Mouse (Mus musculus) right cerebral cortex, postnatal 14 days (tissue): ENCODE results near the gene Dnajc6.

Source experiments
- DNase-seq: peaks from one replicate; pipeline ENCODE4 v3.0.0; 2022

Gene Dnajc6

DNA sequence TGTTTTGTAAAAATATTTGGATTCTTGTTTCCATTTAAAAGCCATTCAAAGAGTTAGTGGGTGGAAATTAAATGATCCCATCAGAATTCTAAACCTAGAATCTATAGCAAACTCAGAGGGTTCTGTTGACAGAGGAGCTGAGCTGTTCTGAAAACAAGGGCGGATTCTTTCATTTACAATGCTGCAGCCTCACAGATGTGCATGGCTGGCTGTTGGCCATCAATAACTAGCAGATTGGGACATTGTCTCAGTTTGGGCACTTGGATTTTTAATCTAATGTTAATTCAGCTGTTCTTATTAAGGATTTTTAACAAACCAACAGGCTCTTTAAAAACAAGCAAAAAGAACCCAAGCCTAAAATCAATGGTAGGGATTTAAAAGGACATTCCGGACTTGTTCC is 75.7 kb downstream of the Dnajc6 start:
- DNase-seq = no peak

DNA sequence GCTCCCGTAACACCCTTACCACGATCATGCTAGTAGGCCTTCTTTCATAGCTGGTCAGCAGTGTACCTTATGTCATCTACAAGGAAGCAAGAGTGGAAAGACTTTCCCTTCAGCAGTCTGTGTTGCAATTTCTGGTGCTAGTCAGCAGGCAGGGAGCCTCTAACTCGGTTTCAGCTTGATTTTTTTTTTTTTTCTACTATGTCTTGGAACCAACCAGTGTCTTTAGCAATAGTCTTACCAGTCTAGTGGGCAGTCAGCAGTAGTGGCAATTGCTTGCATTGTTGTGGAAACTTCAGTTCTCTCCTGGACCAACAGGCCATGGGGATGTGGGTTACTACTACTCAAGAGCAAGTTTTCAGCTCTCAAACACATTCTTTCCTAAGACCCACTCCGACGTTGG is 78.9 kb downstream of the Dnajc6 start:
- DNase-seq = no peak

- no peak for DNase-seq
Measured at GRCm38 (mm10) chr4:101578720-101579119, 82.3 kb downstream of the Dnajc6 start.

DNA sequence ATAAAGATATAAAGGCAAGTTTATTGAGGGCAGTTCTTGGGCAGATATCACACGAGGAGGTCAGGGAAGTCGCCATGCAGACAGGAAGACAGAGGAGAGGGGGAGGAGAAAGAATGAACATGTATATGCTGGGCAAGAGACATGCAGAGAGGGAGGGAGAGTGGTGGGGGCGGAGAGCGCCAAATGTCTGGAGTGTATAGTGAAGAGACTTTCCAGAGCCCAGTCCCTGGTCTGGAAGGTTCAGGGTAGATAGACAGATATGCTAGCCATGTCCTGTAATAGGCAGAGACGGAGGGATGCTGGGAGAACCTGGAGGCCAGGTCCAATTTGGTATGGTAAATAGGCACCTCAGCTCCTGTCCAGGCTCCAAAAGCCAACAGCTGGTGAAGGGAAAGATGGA is 83.1 kb downstream of the Dnajc6 start:
- no peak for DNase-seq

DNA sequence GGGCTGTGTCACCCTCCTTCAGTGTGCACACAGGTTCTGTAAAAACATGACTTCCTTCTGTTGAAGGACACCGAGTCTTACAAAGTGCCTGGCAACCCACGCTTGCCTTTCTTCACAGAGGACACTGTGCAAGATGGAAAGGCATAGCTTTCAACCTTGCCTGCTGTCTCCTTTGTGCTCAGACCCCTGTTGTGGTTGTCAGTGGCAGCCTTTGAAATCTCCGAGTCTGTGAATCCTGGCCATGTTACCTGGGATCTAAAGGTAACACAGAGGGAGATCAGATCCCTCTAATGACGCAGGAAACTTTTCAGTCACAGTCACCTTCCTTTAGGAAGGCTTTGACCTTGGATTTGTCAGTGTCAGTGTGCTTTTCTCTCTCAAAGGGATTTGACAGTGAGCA is 84.7 kb downstream of the Dnajc6 start:
- no peak for DNase-seq

GRCm38 (mm10) chr4:101582882-101583281 is 86.4 kb downstream of the Dnajc6 start:
- DNase-seq = no peak

- DNase-seq = no peak
Measured at GRCm38 (mm10) chr4:101584524-101585454, 88.3 kb downstream of the Dnajc6 start.

GRCm38 (mm10) chr4:101585455-101586184 is 89.2 kb downstream of the Dnajc6 start:
- DNase-seq = no peak

DNA sequence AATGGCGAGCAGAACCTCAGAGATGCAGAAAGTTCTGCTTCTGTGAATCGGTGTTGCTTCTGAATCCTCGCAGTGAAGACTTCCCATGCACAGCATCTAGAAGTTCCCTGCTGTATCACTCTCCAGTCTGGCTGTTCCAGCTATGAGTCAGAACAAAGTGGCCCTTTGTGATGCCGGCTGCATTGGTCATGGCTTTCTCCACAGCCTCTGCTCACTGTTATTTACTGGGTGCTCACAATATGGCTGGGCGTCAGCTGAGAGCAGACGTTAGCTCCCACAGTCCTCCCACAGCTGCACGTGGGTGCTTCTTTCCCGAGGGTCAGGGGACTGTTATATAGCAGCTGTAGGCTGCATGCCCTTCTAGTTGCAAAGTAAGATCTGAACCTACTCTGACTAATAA is 92.5 kb downstream of the Dnajc6 start:
- DNase-seq = no peak

DNA sequence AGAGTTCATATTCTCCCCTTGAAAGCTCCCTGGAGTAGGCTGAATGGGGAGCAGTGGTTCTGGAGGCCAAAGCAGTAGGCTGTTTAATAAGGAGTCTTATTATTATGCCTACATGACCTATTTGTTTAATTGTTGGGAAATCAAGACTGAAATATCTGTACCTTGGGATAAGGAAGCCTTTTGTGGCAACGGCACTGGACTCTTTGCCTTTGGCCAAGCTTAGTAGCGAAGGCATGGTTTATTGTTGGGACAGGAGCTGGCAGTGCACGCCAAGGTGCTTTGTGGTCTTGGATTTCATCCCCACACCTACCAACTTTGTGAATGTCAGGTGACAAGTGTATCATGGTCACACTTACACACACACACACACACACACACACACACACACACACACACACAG is 93.3 kb downstream of the Dnajc6 start:
- DNase-seq = no peak

- DNase-seq = no peak
Measured at GRCm38 (mm10) chr4:101591400-101591799, 95.0 kb downstream of the Dnajc6 start.

GRCm38 (mm10) chr4:101592466-101592865 is 96.0 kb downstream of the Dnajc6 start:
- no peak for DNase-seq

DNA sequence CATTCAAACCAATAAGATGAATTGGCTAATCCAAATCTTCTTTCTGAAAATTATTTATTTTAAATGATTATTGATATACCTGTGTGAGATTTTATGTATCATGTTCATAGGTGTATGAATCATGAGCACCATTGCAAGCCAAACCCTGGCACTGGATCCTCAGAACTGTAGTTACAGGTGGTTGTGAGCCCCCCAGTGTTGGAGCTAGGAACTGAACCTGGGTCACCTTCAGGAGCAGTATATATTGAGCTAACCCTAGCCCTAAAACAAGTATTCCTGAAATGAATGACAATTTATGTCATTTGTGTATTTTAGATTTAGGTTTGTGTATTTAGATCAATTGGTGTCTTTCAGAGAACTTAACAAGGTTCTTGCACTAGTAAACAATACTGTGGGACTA is 105.3 kb downstream of the Dnajc6 start:
- no peak for DNase-seq

GRCm38 (mm10) chr4:101603635-101604034 is 107.2 kb downstream of the Dnajc6 start:
- DNase-seq = no peak

DNA sequence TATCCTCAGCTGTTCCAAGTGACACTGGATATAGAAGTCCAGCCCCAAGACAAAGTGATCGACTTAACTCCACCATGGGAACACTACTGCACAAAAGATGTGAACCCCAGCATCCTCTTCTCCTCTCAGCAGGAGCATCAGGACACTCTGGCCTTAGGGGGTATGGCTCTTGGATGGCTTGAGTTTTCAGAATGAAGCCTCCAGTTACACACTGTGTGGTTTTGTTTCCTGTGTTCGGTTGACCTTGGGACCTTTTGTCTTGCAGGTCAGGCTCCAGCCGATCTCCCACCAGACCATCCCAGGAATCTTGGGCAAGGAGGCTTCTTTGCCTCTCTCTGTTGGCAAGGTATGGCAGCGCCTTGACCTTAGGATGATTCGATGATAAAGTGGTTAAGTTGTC is 120.1 kb downstream of the Dnajc6 start:
- no peak for DNase-seq

DNA sequence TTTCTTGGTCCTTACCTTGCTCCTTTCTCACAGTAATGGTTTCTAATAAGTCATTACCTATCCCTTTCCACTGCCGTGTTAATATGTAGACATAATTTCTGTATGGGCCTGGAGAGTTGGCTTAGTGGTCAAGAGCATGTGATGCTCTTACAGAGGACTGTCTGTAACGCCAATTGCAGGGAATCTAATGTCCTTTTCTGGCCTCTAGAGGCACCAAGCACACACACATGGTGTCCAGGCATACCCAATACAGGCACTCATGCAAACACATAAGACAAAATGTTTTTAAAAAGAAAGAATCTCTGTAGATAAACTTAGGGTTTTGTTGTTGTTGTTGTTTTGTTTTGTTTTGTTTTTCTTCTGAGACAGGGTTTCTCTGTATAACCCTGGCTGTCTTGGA is 121.3 kb downstream of the Dnajc6 start:
- DNase-seq = no peak

GRCm38 (mm10) chr4:101620206-101620605 is 123.8 kb downstream of the Dnajc6 start:
- no peak for DNase-seq

DNA sequence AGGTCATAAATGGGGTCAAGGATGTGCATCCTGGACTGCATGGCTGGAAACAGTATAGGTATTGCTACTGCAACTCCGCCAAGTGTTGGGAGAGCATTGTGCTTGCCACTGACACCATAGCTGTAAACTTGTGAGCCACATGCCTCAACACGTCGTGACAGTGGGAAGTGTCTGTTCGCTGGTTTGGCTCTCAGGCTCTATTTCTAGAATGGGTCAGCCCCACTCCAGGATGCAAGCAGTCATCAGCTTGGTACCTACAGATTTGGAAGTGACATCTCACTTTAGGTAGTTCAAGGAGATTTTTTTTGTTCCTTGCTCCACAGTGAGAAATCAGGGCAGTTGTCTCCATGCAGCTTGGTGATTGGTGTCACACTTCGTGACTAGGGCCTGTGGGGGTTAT is 124.8 kb downstream of the Dnajc6 start:
- no peak for DNase-seq

DNA sequence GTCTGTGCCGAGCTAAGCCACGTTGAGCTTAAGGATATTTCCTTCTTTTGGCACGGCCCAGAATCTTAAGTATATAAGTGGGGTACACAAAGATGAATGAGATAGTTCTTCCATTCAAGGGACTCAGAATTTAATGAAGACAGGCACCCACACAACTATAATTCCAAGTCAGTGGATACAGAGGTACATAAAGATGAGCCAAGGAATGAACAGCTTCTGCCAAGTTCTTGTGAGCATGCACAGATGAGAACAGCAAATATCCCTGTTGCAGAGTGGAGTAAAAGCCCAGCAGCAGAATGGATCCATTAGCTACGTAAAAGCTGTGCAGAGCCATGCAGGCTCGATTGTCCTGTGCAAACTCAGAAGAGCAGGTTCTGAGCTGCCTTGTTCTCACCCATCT is 128.8 kb downstream of the Dnajc6 start:
- no peak for DNase-seq

DNA sequence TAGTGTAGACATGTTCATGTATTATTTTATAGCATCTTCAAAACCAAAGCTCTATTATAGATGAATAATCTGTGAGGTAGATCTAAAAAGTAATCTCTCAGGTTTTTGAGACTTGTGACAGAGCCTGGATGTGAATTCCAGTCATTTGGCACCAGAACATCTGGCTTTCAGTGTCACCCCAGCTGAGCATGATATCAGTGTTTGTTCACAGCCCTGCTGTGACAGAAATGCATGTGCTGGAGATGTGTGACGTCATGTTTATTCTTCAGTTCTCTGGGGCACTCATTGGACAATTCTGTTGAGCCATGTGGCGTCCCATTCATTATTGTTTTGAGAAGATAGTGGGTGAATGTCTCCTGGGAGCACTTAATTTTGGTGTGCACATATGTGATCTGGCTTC is 139.1 kb downstream of the Dnajc6 start:
- no peak for DNase-seq

DNA sequence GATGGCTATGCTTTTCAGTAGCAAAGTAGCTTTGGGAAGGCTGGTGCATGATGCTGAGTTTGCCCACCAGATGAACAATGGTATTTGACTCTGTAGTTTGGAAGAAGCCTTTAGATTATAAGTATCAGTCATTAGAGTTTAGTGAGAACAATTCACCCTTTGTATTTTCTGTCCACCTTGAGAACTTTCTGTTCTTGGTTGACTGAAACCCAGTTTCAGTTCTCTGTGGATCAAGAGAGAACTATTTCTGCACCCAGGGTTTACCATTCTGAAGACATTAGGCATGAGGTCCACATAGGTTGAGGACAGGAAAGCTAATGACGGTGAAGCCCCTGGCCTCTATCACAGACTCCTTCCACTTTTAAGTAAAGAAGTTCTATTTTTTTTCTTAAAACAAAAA is 141.0 kb downstream of the Dnajc6 start:
- DNase-seq = no peak

DNA sequence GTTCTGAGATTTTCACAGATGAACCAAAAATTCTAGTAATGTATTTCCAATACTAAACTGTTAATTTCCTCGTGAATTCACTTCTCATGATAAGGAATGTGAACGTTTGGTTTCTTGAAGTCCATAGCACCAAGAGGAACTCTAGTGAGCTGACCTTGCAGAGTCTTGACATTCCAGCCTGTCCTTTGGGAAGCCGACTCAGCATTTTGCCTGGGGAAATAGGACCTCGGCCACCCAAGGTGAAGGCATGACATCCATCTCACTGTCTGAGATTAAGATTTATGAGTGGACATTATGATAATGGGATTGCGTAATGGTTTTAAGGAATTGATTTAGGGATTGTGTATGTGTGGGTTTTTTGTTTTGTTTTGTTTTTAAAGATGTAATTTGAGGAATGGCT is 144.2 kb downstream of the Dnajc6 start:
- no peak for DNase-seq

GRCm38 (mm10) chr4:101642708-101643107 is 146.3 kb downstream of the Dnajc6 start:
- no peak for DNase-seq

GRCm38 (mm10) chr4:101643216-101643615 is 146.8 kb downstream of the Dnajc6 start:
- DNase-seq = no peak
